Mouse (Mus musculus) embryonic facial prominence, embryonic 12.5 days (tissue): ENCODE results near the gene Krtcap3. TPM values are rescaled to one million over a fixed set of nuclear protein-coding genes. Genes with fewer than 3 reads are reported as not detected.
A peak's percentile ranks its signal among the peaks of the same experiment; 100 is the strongest.

Source experiments
- ATAC-seq: fragments of 200-750 bp; cut with Nextera tagmentation; 2 replicates; pipeline ENCODE4 v1.8.0; 2017; ENCODE audit not compliant: insufficient number of reproducible peaks, insufficient read depth, low FRiP score, low TSS enrichment
- H3K27ac ChIP-seq: fragments of 300-500 bp; sonication (generic); 2 replicates; pipeline ENCODE4 v1.5.1; 2016; ENCODE audit warnings: mild to moderate bottlenecking
- H3K27me3 ChIP-seq: fragments of 300-500 bp; sonication (generic); 2 replicates; pipeline ENCODE4 v1.6.1; 2016; ENCODE audit warnings: mild to moderate bottlenecking, moderate library complexity
- H3K36me3 ChIP-seq: fragments of 300-500 bp; sonication (generic); 2 replicates; pipeline ENCODE4 v1.6.1; 2016; ENCODE audit warnings: mild to moderate bottlenecking
- H3K4me1 ChIP-seq: fragments of 300-500 bp; sonication (generic); 2 replicates; pipeline ENCODE4 v1.6.1; 2016
- H3K4me2 ChIP-seq: fragments of 300-500 bp; sonication (generic); replicated peaks from 2 replicates; pipeline ENCODE4 v1.6.1; 2016; ENCODE audit warnings: mild to moderate bottlenecking, moderate library complexity
- H3K4me3 ChIP-seq: fragments of 300-500 bp; sonication (generic); 2 replicates; pipeline ENCODE4 v1.5.1; 2016; ENCODE audit warnings: mild to moderate bottlenecking
- H3K9ac ChIP-seq: fragments of 300-500 bp; sonication (generic); 2 replicates; pipeline ENCODE4 v1.6.1; 2016; ENCODE audit warnings: mild to moderate bottlenecking, moderate library complexity
- H3K9me3 ChIP-seq: fragments of 300-500 bp; sonication (generic); 2 replicates; pipeline ENCODE4 v1.6.1; 2016; ENCODE audit warnings: mild to moderate bottlenecking, moderate library complexity
- WGBS: fragments of 180-500 bp; shearing (Covaris S2); methylation state at CpG from one replicate; pipeline ENCODE4 v1.1.7; 2016; 5-methylcytosine and 5-hydroxymethylcytosine counted together
- polyA plus RNA-seq: library from polyadenylated mRNA; unstranded; fragments of >200 nt; fragmentation: Nextera tagmentation; extraction: Ambion mirVana; gene quantifications from 2 replicates; pipeline ENCODE4 v1.2.1, GENCODE M21; 2016

Gene Krtcap3
- polyA plus RNA-seq, 1 experiment from 2014 or later, result 14.7 TPM

GRCm38 (mm10) chr5:31221304-31221945, 30.1 kb upstream of the Krtcap3 start:
- 13% methylated on average over 11 of the region's 11 CpGs for WGBS
- H3K4me3 ChIP-seq, result peak overlapping the region; percentile 100
- H3K27ac ChIP-seq, result peak overlapping the region; percentile 94
- no peaks in the 10 kb centered on the region for H3K36me3 ChIP-seq
- no peaks in the 10 kb centered on the region for H3K27me3 ChIP-seq
- no peak for ATAC-seq
- peak overlapping the region; percentile 82 for H3K4me2 ChIP-seq
- H3K9me3 ChIP-seq, result no peaks in the 10 kb centered on the region
- H3K4me1 ChIP-seq, result peaks cover 6% of the 10 kb centered on the region
- H3K9ac ChIP-seq, result peak overlapping the region; percentile 92

GRCm38 (mm10) chr5:31222696-31223095, 28.8 kb upstream of the Krtcap3 start:
- H3K4me2 ChIP-seq, result no peak overlapping the region
- H3K9ac ChIP-seq, result no peak overlapping the region
- no peaks in the 10 kb centered on the region for H3K36me3 ChIP-seq
- WGBS, result 90% methylated on average over 9 of the region's 9 CpGs
- H3K27me3 ChIP-seq, result no peaks in the 10 kb centered on the region
- no peak for ATAC-seq
- no peaks in the 10 kb centered on the region for H3K9me3 ChIP-seq
- H3K4me1 ChIP-seq, result peaks cover 6% of the 10 kb centered on the region
- no peak overlapping the region for H3K4me3 ChIP-seq
- no peak overlapping the region for H3K27ac ChIP-seq

- WGBS, result 81% methylated on average over 1 of the region's 1 CpGs
- H3K4me1 ChIP-seq, result no peaks in the 10 kb centered on the region
- no peak overlapping the region for H3K27ac ChIP-seq
- no peak for ATAC-seq
- no peak overlapping the region for H3K4me3 ChIP-seq
- no peaks in the 10 kb centered on the region for H3K36me3 ChIP-seq
- H3K27me3 ChIP-seq, result no peaks in the 10 kb centered on the region
- no peak overlapping the region for H3K4me2 ChIP-seq
- H3K9me3 ChIP-seq, result no peaks in the 10 kb centered on the region
- H3K9ac ChIP-seq, result no peak overlapping the region
Measured at GRCm38 (mm10) chr5:31226641-31227040, 24.9 kb upstream of the Krtcap3 start.

GRCm38 (mm10) chr5:31240637-31241521, 10.6 kb upstream of the Krtcap3 start, which contains the start of the genes Nrbp1 and Gm9970:
TSS of gene Nrbp1 (plus strand) at chr5:31240864.
TSS of gene Gm9970 (minus strand) at chr5:31241232.
- H3K4me2 ChIP-seq, result peak within 1 kb of the TSS; percentile 52
- peak within 1 kb of the TSS; percentile 98 for H3K27ac ChIP-seq
- under 1% methylated on average over 75 of the region's 103 CpGs for WGBS
- ATAC-seq, result peak; percentile 98
- peaks cover 24% of the 10 kb centered on the region for H3K36me3 ChIP-seq
- H3K9ac ChIP-seq, result peak within 1 kb of the TSS; percentile 94
- no peaks in the 10 kb centered on the region for H3K27me3 ChIP-seq
- H3K9me3 ChIP-seq, result peaks cover 2% of the 10 kb centered on the region; the same call in 1 of the 2 replicates
- peaks cover 6% of the 10 kb centered on the region for H3K4me1 ChIP-seq
- peak within 1 kb of the TSS; percentile 94 for H3K4me3 ChIP-seq

GRCm38 (mm10) chr5:31241522-31242034, 9.9 kb upstream of the Krtcap3 start:
- peak overlapping the region; percentile 94 for H3K4me3 ChIP-seq
- WGBS, result under 1% methylated on average over 13 of the region's 13 CpGs
- H3K27me3 ChIP-seq, result no peaks in the 10 kb centered on the region
- peaks cover 30% of the 10 kb centered on the region for H3K36me3 ChIP-seq
- peaks cover 6% of the 10 kb centered on the region for H3K4me1 ChIP-seq
- peak overlapping the region; percentile 52 for H3K4me2 ChIP-seq
- peak overlapping the region; percentile 98 for H3K27ac ChIP-seq
- ATAC-seq, result 0 out of 2 replicates have a peak, but pooled peaks have one; percentile 3
- H3K9ac ChIP-seq, result peak overlapping the region; percentile 94
- peaks cover 1% of the 10 kb centered on the region; the same call in 1 of the 2 replicates for H3K9me3 ChIP-seq

DNA sequence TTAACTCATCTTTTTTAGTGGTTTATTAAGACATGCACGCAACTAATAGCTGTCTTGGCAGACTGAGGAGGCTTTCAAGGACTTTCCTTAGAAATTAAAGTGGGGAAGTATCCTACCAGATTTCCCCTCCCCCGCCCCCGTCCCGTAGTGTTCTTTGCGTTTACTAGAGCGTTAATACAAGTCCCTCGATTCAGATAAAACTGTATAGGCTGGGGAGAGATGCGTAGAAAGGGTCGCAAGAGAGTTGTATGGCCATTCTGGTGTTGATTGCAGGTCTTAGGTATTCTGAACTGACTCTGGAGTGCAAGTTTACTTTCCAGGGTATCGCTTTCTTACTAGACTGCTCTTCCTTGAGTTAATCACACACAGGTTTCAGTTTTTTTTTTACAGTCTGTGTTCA, 9.3 kb upstream of the Krtcap3 start:
- H3K4me3 ChIP-seq, result peak overlapping the region; percentile 94
- ATAC-seq, result no peak
- WGBS, result 24% methylated on average over 10 of the region's 10 CpGs
- peaks cover 34% of the 10 kb centered on the region for H3K36me3 ChIP-seq
- no peaks in the 10 kb centered on the region for H3K27me3 ChIP-seq
- peaks cover 6% of the 10 kb centered on the region for H3K4me1 ChIP-seq
- H3K27ac ChIP-seq, result no peak overlapping the region
- peak overlapping the region; percentile 94 for H3K9ac ChIP-seq
- no peaks in the 10 kb centered on the region for H3K9me3 ChIP-seq
- peak overlapping the region; percentile 52 for H3K4me2 ChIP-seq

DNA sequence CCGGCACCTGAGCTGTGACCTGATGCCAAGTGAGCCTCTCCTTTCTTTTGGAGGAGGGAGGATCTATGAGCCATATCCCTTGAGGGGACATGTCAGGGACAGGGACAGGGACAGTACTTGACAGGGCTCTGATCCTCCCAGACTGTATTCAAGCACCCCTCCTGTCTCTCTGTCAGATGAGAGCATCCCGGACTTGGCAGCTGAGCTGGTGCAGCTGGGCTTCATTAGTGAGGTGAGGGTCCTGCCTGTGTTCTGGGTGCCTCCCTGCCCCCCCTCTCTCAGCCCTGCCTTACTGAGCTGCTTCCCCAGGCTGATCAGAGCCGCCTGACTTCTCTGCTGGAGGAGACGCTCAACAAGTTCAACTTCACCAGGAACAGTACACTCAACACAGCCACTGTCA, 775 bp upstream of the Krtcap3 start:
- Histone ChIP-seq H3K36me3 (peaks cover 86% of the 10 kb centered on the region), H3K9me3 (no peaks in the 10 kb centered on the region), H3K27me3 (no peaks in the 10 kb centered on the region), H3K4me1 (peaks cover 32% of the 10 kb centered on the region), H3K27ac (peak overlapping the region; percentile 70), H3K4me3 (no peak overlapping the region), H3K4me2 (peak overlapping the region; percentile 49; the same call in 1 of the 2 replicates), H3K9ac (peak overlapping the region; percentile 17; the same call in 1 of the 2 replicates)
- WGBS, result 29% methylated on average over 4 of the region's 4 CpGs
- ATAC-seq, result peak; percentile 24; the same call in 1 of the 2 replicates

GRCm38 (mm10) chr5:31252151-31252550, 660 bp downstream of the Krtcap3 start:
- Histone ChIP-seq H3K4me1 (peaks cover 32% of the 10 kb centered on the region), H3K9ac (no peak overlapping the region), H3K36me3 (peaks cover 85% of the 10 kb centered on the region), H3K9me3 (no peaks in the 10 kb centered on the region), H3K27ac (peak overlapping the region; percentile 70), H3K4me2 (peak overlapping the region; percentile 49), H3K27me3 (no peaks in the 10 kb centered on the region), H3K4me3 (peak overlapping the region; percentile 31)
- 52% methylated on average over 10 of the region's 10 CpGs for WGBS
- ATAC-seq, result no peak

DNA sequence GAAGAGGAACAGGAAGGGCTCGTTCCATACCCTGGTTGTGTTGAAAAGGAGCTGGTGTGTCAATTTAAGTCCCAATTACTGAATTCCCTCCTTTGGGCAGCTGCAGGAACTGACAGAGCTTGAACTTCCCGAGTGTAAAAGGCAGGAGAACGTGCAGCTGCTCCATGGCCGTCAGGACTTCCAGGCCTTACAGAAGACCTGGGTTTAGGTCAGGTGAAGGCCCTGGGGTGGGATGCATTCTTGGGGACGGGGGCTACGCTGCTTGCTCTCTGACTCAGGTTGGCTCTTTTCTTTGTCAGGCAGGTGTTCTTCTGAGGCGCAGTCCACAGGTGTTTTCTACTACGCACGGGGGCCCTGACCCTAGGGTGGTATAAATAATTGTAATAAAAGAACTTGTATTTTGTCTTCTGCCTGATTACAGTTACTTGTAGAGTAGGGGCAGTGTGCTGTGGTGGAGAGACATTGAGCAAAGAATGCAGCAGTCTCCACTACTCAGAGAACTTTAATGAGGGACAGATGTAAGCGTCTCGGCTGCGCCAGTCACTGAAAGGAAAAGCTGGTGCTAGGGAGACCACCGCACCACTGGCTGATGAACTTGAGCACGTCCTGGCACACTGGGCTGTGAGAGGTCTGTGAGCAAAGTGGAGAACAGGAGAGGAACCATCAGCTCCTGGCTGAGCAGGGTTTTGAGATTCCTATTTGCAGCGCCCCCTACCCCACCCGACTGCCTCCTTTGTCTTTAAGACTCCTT, 1.5 kb downstream of the Krtcap3 start:
- Histone ChIP-seq H3K36me3 (peaks cover 85% of the 10 kb centered on the region), H3K27ac (peak overlapping the region; percentile 72)

DNA sequence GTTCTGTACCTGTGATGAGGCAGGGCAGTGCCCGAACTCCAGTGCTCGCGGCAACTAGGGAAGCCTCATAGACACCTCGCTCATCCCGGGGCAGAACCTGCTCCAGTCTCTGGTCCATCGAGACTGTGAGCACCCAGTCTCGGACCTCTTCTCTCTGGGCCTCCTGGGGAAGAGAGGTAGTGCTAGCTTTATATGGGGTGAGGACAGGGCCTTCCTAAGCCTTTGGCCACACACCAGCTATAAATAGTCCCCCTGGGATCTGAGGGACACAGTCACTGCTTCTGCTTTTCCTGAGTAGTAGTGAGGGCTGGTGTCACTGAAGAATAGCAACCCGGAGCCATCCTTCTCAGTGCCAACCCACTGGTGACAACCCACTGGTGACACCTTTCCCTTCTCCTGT, 2.3 kb downstream of the Krtcap3 start:
- no peaks in the 10 kb centered on the region for H3K27me3 ChIP-seq
- WGBS, result 92% methylated on average over 8 of the region's 8 CpGs
- no peak overlapping the region for H3K9ac ChIP-seq
- H3K9me3 ChIP-seq, result no peaks in the 10 kb centered on the region
- H3K4me1 ChIP-seq, result peaks cover 32% of the 10 kb centered on the region
- H3K4me3 ChIP-seq, result no peak overlapping the region; the same call in 1 of the 2 replicates
- ATAC-seq, result no peak
- no peak overlapping the region for H3K27ac ChIP-seq
- peaks cover 81% of the 10 kb centered on the region for H3K36me3 ChIP-seq
- H3K4me2 ChIP-seq, result no peak overlapping the region

More for the DNA sequence above, 1.5 kb downstream of the Krtcap3 start:
- Histone ChIP-seq H3K4me3 (no peak overlapping the region; the same call in 1 of the 2 replicates), H3K4me1 (peaks cover 32% of the 10 kb centered on the region), H3K9me3 (no peaks in the 10 kb centered on the region), H3K27me3 (no peaks in the 10 kb centered on the region), H3K4me2 (peak overlapping the region; percentile 49), H3K9ac (no peak overlapping the region)
- 42% methylated on average over 16 of the region's 16 CpGs for WGBS
- peak; percentile 29; the same call in 1 of the 2 replicates for ATAC-seq

DNA sequence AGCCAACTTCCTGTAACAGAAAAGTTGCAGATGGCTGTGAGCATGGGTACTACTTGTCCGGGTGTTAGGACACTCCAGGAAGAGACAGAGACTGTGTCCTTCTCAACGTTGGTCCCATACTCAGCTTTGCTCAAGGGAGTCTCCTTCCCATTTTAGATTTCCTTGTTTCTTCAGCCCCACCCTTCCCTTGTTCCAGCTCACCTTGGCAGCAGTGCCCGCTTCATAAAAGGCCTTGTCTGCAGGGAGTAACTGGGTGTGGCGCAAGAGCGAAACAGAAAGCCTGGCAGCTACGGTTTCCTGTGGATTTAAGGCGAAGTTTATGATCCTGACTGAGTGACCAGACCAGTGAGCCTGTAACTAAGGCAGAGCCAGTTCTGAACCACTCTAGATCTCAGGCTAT, 3.0 kb downstream of the Krtcap3 start:
- Histone ChIP-seq H3K4me3 (no peak overlapping the region), H3K27me3 (no peaks in the 10 kb centered on the region), H3K9me3 (no peaks in the 10 kb centered on the region), H3K4me1 (peaks cover 32% of the 10 kb centered on the region), H3K36me3 (peaks cover 80% of the 10 kb centered on the region), H3K27ac (no peak overlapping the region), H3K9ac (no peak overlapping the region), H3K4me2 (no peak overlapping the region)
- 89% methylated on average over 7 of the region's 7 CpGs for WGBS
- no peak for ATAC-seq
